Mouse (Mus musculus): ENCODE measurements around the gene Gnptg. TPM values are rescaled to one million over a fixed set of nuclear protein-coding genes. Genes with fewer than 3 reads are reported as not detected.
"Not testable (repeated sequence)": the region's sequence is repeated elsewhere in the genome, so short reads cannot be mapped to it uniquely, and the experiment has no call there.

The Gnptg gene
- polyA plus RNA-seq, 2 experiments, result 11.2 to 15.6 TPM

GRCm38 (mm10) chr17:25227991-25228390, 11.9 kb downstream of the Gnptg start:
- WGBS (ENCODE audit: insufficient replicate concordance), result 88% methylated on average over 5 of the region's 5 CpGs
- DNase-seq (ENCODE audit: low read depth in 3 of 3, low spot score in 3 of 3), result no peak
- Histone ChIP-seq H3K4me3 (ENCODE audit: insufficient read depth in 1 of 2, low read depth in 2 of 2, low read length in 2 of 2) (no peak overlapping the region), H3K36me3 (replicated peaks; ENCODE audit: control insufficient read depth, insufficient read depth, low read depth) (peaks cover 32% of the 10 kb centered on the region), H3K4me2 (ENCODE audit: low read depth) (no peak overlapping the region), H3K9ac (replicated peaks) (no peak overlapping the region), H3K27me3 (ENCODE audit: control insufficient read depth, insufficient read depth, low read length) (no peaks in the 10 kb centered on the region), H3K4me1 (replicated peaks; ENCODE audit: control insufficient read depth in 2 of 2, insufficient read depth in 2 of 2, low read length in 1 of 2) (peaks cover 34 to 45% of the 10 kb centered on the region in 2 experiments), H3K9me3 (ENCODE audit: control insufficient read depth, low read length) (no peaks in the 10 kb centered on the region), H3K27ac (no peak overlapping the region)
- ATAC-seq (ENCODE audit: insufficient read depth), result no peak
- TF ChIP-seq EP300 (IDR thresholded peaks at IDR 0.05; ENCODE audit: low read depth), result no peak
- TF ChIP-seq CTCF (IDR thresholded peaks at IDR 0.05; ENCODE audit: low read depth), result no peak

GRCm38 (mm10) chr17:25225659-25226058, 14.3 kb downstream of the Gnptg start:
- ATAC-seq (ENCODE audit: insufficient read depth) (peak; percentile 66), DNase-seq (ENCODE audit: low read depth in 3 of 3, low spot score in 3 of 3) (peak; percentile 68 to 78 (median 71))
- Histone ChIP-seq H3K36me3 (replicated peaks; ENCODE audit: control insufficient read depth, insufficient read depth, low read depth) (peaks cover 23% of the 10 kb centered on the region), H3K9me3 (ENCODE audit: control insufficient read depth, low read length) (no peaks in the 10 kb centered on the region), H3K9ac (replicated peaks) (peak overlapping the region; percentile 99), H3K27me3 (ENCODE audit: control insufficient read depth, insufficient read depth, low read length) (no peaks in the 10 kb centered on the region), H3K4me1 (replicated peaks; ENCODE audit: control insufficient read depth in 2 of 2, insufficient read depth in 2 of 2, low read length in 1 of 2) (peaks cover 45 to 57% of the 10 kb centered on the region in 2 experiments), H3K4me3 (ENCODE audit: insufficient read depth in 1 of 2, low read depth in 2 of 2, low read length in 2 of 2) (peak overlapping the region; percentile 97 to 98), H3K27ac (peak overlapping the region; percentile 99), H3K4me2 (ENCODE audit: low read depth) (peak overlapping the region; percentile 82)
- TF ChIP-seq CTCF (IDR thresholded peaks at IDR 0.05; ENCODE audit: low read depth) (no peak), EP300 (IDR thresholded peaks at IDR 0.05; ENCODE audit: low read depth) (peak; percentile 84)
- WGBS (ENCODE audit: insufficient replicate concordance), result 19% methylated on average over 4 of the region's 4 CpGs

GRCm38 (mm10) chr17:25224586-25225222, 15.2 kb downstream of the Gnptg start:
- 52% methylated on average over 7 of the region's 7 CpGs for WGBS (ENCODE audit: insufficient replicate concordance)
- Histone ChIP-seq H3K4me1 (replicated peaks; ENCODE audit: control insufficient read depth in 2 of 2, insufficient read depth in 2 of 2, low read length in 1 of 2) (peaks cover 45 to 59% of the 10 kb centered on the region in 2 experiments), H3K27ac (peak overlapping the region; percentile 99), H3K27me3 (ENCODE audit: control insufficient read depth, insufficient read depth, low read length) (no peaks in the 10 kb centered on the region), H3K9ac (replicated peaks) (peak overlapping the region; percentile 99), H3K36me3 (replicated peaks; ENCODE audit: control insufficient read depth, insufficient read depth, low read depth) (peaks cover 15% of the 10 kb centered on the region), H3K4me3 (ENCODE audit: insufficient read depth in 1 of 2, low read depth in 2 of 2, low read length in 2 of 2) (peak overlapping the region; percentile 97 to 98), H3K4me2 (ENCODE audit: low read depth) (peak overlapping the region; percentile 82), H3K9me3 (ENCODE audit: control insufficient read depth, low read length) (no peaks in the 10 kb centered on the region)
- no peak for ATAC-seq (ENCODE audit: insufficient read depth)
- TF ChIP-seq CTCF (IDR thresholded peaks at IDR 0.05; ENCODE audit: low read depth), result 0 out of 2 replicates have a peak, but pooled peaks have one; percentile 40
- no peak for TF ChIP-seq EP300 (IDR thresholded peaks at IDR 0.05; ENCODE audit: low read depth)
- peak in 1 of 3 experiments; percentile 38 for DNase-seq (ENCODE audit: low read depth in 3 of 3, low spot score in 3 of 3)

DNA sequence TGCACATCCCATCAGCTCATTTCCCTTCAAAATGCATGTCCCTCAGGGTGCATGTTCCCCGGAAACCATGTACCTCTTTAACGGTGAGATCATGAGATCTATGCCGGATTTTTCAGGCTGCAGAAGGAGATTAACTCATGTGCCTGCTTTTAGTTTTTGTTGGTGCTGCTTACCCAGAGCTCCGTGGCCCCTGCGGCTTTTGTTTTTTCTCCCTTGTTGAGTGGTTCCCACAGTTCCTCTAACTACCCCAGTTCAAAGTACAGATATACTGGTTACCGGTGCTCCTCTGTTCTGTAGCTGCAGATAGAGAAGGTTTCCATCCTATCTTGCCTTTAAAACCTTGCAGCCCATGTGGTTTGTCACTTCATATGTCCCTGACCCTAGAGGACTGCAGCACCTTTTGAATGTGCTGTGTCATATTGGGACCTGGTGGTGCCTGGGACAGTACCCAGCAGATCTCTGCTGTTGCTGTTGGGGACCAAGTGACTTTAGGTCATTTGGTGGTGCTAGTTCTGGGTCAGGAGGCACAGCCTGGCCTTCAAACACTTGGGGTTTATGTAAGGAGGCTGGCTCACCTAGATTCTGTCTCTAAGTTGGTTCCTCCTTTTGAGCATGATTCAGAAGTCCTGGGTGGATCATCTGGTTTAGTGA, 16.8 kb downstream of the Gnptg start:
- ATAC-seq (ENCODE audit: insufficient read depth) (peak; percentile 59), DNase-seq (ENCODE audit: low read depth in 3 of 3, low spot score in 3 of 3) (peak; percentile 47 to 72 (median 56))
- TF ChIP-seq EP300 (IDR thresholded peaks at IDR 0.05; ENCODE audit: low read depth), result peak; percentile 64
- 0 out of 2 replicates have a peak, but pooled peaks have one; percentile 7 for TF ChIP-seq CTCF (IDR thresholded peaks at IDR 0.05; ENCODE audit: low read depth)
- 3% methylated on average over 6 of the region's 6 CpGs for WGBS (ENCODE audit: insufficient replicate concordance)
- peaks cover 6% of the 10 kb centered on the region for H3K36me3 ChIP-seq (replicated peaks; ENCODE audit: control insufficient read depth, insufficient read depth, low read depth)
- H3K4me3 ChIP-seq (ENCODE audit: insufficient read depth in 1 of 2, low read depth in 2 of 2, low read length in 2 of 2), result peak overlapping the region; percentile 97 to 98
- H3K4me1 ChIP-seq (replicated peaks; ENCODE audit: control insufficient read depth in 2 of 2, insufficient read depth in 2 of 2, low read length in 1 of 2), result peaks cover 45 to 57% of the 10 kb centered on the region in 2 experiments
- peak overlapping the region; percentile 82 for H3K4me2 ChIP-seq (ENCODE audit: low read depth)
- no peaks in the 10 kb centered on the region for H3K9me3 ChIP-seq (ENCODE audit: control insufficient read depth, low read length)
- H3K27ac ChIP-seq, result peak overlapping the region; percentile 99
- H3K9ac ChIP-seq (replicated peaks), result peak overlapping the region; percentile 99
- no peaks in the 10 kb centered on the region for H3K27me3 ChIP-seq (ENCODE audit: control insufficient read depth, insufficient read depth, low read length)

GRCm38 (mm10) chr17:25222504-25222940, 17.4 kb downstream of the Gnptg start:
- peak overlapping the region; percentile 97 to 98 for H3K4me3 ChIP-seq (ENCODE audit: insufficient read depth in 1 of 2, low read depth in 2 of 2, low read length in 2 of 2)
- H3K4me1 ChIP-seq (replicated peaks; ENCODE audit: control insufficient read depth in 2 of 2, insufficient read depth in 2 of 2, low read length in 1 of 2), result peaks cover 45 to 54% of the 10 kb centered on the region in 2 experiments
- WGBS (ENCODE audit: insufficient replicate concordance), result 3% methylated on average over 15 of the region's 28 CpGs
- peak; percentile 71 for ATAC-seq (ENCODE audit: insufficient read depth)
- peak overlapping the region; percentile 82 for H3K4me2 ChIP-seq (ENCODE audit: low read depth)
- peak; percentile 6; the same call in 1 of the 2 replicates for TF ChIP-seq EP300 (IDR thresholded peaks at IDR 0.05; ENCODE audit: low read depth)
- H3K27me3 ChIP-seq (ENCODE audit: control insufficient read depth, insufficient read depth, low read length); H3K36me3 ChIP-seq (replicated peaks; ENCODE audit: control insufficient read depth, insufficient read depth, low read depth); H3K9me3 ChIP-seq (ENCODE audit: control insufficient read depth, low read length): not testable (repeated sequence)
- peak overlapping the region; percentile 99 for H3K9ac ChIP-seq (replicated peaks)
- H3K27ac ChIP-seq, result peak overlapping the region; percentile 99
- peak in 1 of 3 experiments; percentile 23 for DNase-seq (ENCODE audit: low read depth in 3 of 3, low spot score in 3 of 3)
